Mouse (Mus musculus): ENCODE results near the gene Yars2. TPM values are rescaled to one million over a fixed set of nuclear protein-coding genes. Genes with fewer than 3 reads are reported as not detected.

The Yars2 gene
- total and polyA plus RNA-seq, 3 experiments, result 48.2 to 49.2 TPM; not detected in 1

GRCm38 (mm10) chr16:16262436-16262835 lies 40.3 kb upstream of the Yars2 start:
- Histone ChIP-seq H3K4me1 (ENCODE audit: control insufficient read depth in 1 of 2, insufficient read depth in 2 of 2, low read length in 2 of 2) (peaks cover 0 to 4% of the 10 kb centered on the region in 2 experiments; a peak in 2 of 4 replicates), H3K27ac (ENCODE audit: control insufficient read depth, low read depth, low read length) (no peak overlapping the region), H3K36me3 (ENCODE audit: control insufficient read depth in 1 of 2, insufficient read depth in 2 of 2, low read length in 2 of 2) (peaks cover 0 to 10% of the 10 kb centered on the region in 2 experiments; a peak in 2 of 4 replicates), H3K79me2 (ENCODE audit: control insufficient read depth, insufficient read depth, low read length, poor library complexity) (no peaks in the 10 kb centered on the region), H3K27me3 (ENCODE audit: control insufficient read depth in 1 of 2, insufficient read depth in 2 of 2, low read length in 2 of 2) (no peaks in the 10 kb centered on the region; a peak in 1 of 4 replicates), H3K9ac (ENCODE audit: control insufficient read depth, low read depth, low read length, poor library complexity, severe bottlenecking) (no peak overlapping the region), H3K4me3 (ENCODE audit: control insufficient read depth in 1 of 2, insufficient read depth in 1 of 2, low read depth in 2 of 2, low read length in 2 of 2) (no peak overlapping the region), H3K9me3 (replicated peaks; ENCODE audit: insufficient read depth, low read length) (no peaks in the 10 kb centered on the region)
- no peak for TF ChIP-seq MYC (IDR thresholded peaks at IDR 0.05; ENCODE audit: low read depth, low read length)
- no peak for TF ChIP-seq E2F4 (IDR thresholded peaks at IDR 0.05; ENCODE audit: borderline replicate concordance, low read depth, low read length)
- TF ChIP-seq RAD21 (IDR thresholded peaks at IDR 0.05; ENCODE audit: low read depth, low read length), result no peak
- DNase-seq (ENCODE audit: low read depth, low spot score), result no peak

- TF ChIP-seq MAZ (IDR thresholded peaks at IDR 0.05; ENCODE audit: low read depth, low read length) (no peak), BHLHE40 (IDR thresholded peaks at IDR 0.05; ENCODE audit: borderline replicate concordance, low read depth, low read length) (no peak), TAL1 (IDR thresholded peaks at IDR 0.05; ENCODE audit: low read length) (no peak), CHD1 (IDR thresholded peaks at IDR 0.05; ENCODE audit: low read depth, low read length) (no peak), TBP (IDR thresholded peaks at IDR 0.05; ENCODE audit: low read depth, low read length) (no peak), JUND (IDR thresholded peaks at IDR 0.05; ENCODE audit: low read depth, low read length) (no peak), MEF2A (IDR thresholded peaks at IDR 0.05; ENCODE audit: extremely low read depth, insufficient replicate concordance, low read depth, low read length, poor library complexity, severe bottlenecking) (no peak), ZC3H11A (IDR thresholded peaks at IDR 0.05; ENCODE audit: low read depth, low read length) (no peak)
Measured at GRCm38 (mm10) chr16:16272978-16273377, 29.8 kb upstream of the Yars2 start.

GRCm38 (mm10) chr16:16273752-16274151 lies 29.0 kb upstream of the Yars2 start:
- TF ChIP-seq CHD2 (IDR thresholded peaks at IDR 0.05; ENCODE audit: low read length), result no peak
- TF ChIP-seq SMC3 (IDR thresholded peaks at IDR 0.05; ENCODE audit: low read depth, low read length), result no peak
- TF ChIP-seq E2F4 (IDR thresholded peaks at IDR 0.05; ENCODE audit: borderline replicate concordance, low read depth, low read length), result no peak
- no peak for TF ChIP-seq USF2 (IDR thresholded peaks at IDR 0.05; ENCODE audit: borderline replicate concordance in 1 of 2, insufficient read depth in 1 of 2, low read depth in 1 of 2, low read length in 2 of 2)
- TF ChIP-seq ZKSCAN1 (IDR thresholded peaks at IDR 0.05; ENCODE audit: low read depth, low read length), result no peak
- H3K9me3 ChIP-seq (replicated peaks; ENCODE audit: insufficient read depth, low read length), result no peaks in the 10 kb centered on the region
- H3K4me1 ChIP-seq (ENCODE audit: control insufficient read depth in 1 of 2, insufficient read depth in 2 of 2, low read length in 2 of 2), result no peaks in the 10 kb centered on the region
- H3K4me3 ChIP-seq (ENCODE audit: control insufficient read depth in 1 of 2, insufficient read depth in 1 of 2, low read depth in 2 of 2, low read length in 2 of 2), result no peak overlapping the region
- no peaks in the 10 kb centered on the region for H3K36me3 ChIP-seq (ENCODE audit: control insufficient read depth in 1 of 2, insufficient read depth in 2 of 2, low read length in 2 of 2)
- peaks cover 0 to 2% of the 10 kb centered on the region in 2 experiments; a peak in 1 of 4 replicates for H3K27me3 ChIP-seq (ENCODE audit: control insufficient read depth in 1 of 2, insufficient read depth in 2 of 2, low read length in 2 of 2)
- no peak overlapping the region for H3K27ac ChIP-seq (ENCODE audit: control insufficient read depth, low read depth, low read length)
- no peaks in the 10 kb centered on the region for H3K79me2 ChIP-seq (ENCODE audit: control insufficient read depth, insufficient read depth, low read length, poor library complexity)
- DNase-seq (ENCODE audit: low read depth, low spot score), result no peak
- H3K9ac ChIP-seq (ENCODE audit: control insufficient read depth, low read depth, low read length, poor library complexity, severe bottlenecking), result no peak overlapping the region

More at GRCm38 (mm10) chr16:16272978-16273377, 29.8 kb upstream of the Yars2 start:
- H3K27me3 ChIP-seq (ENCODE audit: control insufficient read depth in 1 of 2, insufficient read depth in 2 of 2, low read length in 2 of 2), result peaks cover 0 to 2% of the 10 kb centered on the region in 2 experiments; a peak in 1 of 4 replicates
- no peak overlapping the region for H3K27ac ChIP-seq (ENCODE audit: control insufficient read depth, low read depth, low read length)
- no peak overlapping the region for H3K9ac ChIP-seq (ENCODE audit: control insufficient read depth, low read depth, low read length, poor library complexity, severe bottlenecking)
- H3K9me3 ChIP-seq (replicated peaks; ENCODE audit: insufficient read depth, low read length), result no peaks in the 10 kb centered on the region
- no peaks in the 10 kb centered on the region for H3K79me2 ChIP-seq (ENCODE audit: control insufficient read depth, insufficient read depth, low read length, poor library complexity)
- no peaks in the 10 kb centered on the region for H3K4me1 ChIP-seq (ENCODE audit: control insufficient read depth in 1 of 2, insufficient read depth in 2 of 2, low read length in 2 of 2)
- no peaks in the 10 kb centered on the region for H3K36me3 ChIP-seq (ENCODE audit: control insufficient read depth in 1 of 2, insufficient read depth in 2 of 2, low read length in 2 of 2)
- no peak overlapping the region for H3K4me3 ChIP-seq (ENCODE audit: control insufficient read depth in 1 of 2, insufficient read depth in 1 of 2, low read depth in 2 of 2, low read length in 2 of 2)
- no peak for DNase-seq (ENCODE audit: low read depth, low spot score)

Data from MEL (cell line).